Mouse (Mus musculus): Measurements from ENCODE around the gene Shisa6. TPM values are rescaled to one million over a fixed set of nuclear protein-coding genes. Genes with fewer than 3 reads are reported as not detected.

The Shisa6 gene
- polyA plus RNA-seq, 1 experiment from 2014 or later = 0.45 TPM

DNA sequence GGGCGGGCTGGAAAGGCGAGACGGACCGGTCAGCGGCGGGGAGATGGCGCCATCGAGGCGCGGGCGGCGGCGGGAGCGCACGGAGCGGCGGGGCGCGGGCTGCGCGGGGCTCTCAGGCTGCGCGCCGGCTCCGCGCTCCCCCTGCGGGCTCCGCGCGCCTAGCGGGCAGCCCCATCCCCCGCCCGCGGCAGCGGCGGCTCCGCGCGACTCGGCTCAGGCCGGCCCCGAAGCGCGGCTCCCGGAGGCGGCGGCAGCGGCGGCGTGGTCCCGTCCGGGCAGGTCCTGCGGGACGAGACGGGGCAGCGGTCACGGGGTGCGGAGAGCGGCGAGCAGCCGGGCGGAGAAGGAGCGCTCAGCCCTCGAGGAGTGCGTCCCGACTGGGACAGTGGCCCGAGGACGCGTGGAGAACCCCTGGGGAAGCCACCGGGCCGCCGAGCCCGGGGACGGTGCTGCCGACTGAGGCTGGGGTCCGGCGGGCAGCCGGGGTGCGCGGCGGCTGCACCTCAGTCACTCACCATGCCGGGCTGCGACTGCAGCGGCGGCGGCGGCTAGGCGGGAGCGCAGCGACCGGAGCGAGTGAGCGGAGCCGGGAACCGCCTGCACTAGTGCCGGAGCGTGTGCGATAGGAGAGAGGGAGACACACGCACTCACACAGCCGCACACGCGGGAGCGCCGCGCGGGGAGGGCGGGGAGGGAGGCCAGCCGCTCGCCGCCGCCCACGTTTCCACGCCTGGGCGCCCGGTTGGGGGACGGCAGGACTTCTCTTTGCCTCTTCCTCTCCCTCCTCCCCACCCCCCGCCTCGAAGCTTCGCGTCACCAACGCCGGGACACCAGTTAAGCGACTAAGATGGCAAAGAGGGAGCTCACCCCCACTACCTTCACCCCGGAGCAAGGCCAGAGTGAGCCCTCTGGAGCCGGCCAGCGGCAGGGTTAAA, 549 bp upstream of the Shisa6 start:
- H3K9ac ChIP-seq = peak overlapping the region; percentile 28

DNA sequence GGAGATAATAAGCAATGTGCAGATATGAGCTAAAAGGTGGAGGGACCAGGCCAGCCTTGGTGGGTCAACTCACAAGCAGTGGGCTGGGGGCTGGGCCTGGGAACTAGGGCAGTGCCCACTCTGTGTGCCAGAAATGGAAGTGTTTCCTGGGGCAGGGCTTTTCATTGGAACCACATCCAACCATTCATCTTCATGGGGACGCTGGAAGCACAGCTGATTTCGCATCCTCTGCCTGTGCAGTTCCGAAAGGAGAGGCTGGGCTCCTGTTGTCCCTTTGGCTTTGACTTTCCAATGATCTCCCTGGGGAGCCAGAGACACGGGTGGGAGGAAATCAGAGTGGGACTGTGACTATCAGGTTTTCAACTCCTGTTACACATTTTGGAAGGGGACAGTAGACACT, 1.5 kb downstream of the Shisa6 start:
- Histone ChIP-seq H3K27me3 (replicated peaks) (peaks cover 72% of the 10 kb centered on the region), H3K4me3 (replicated peaks) (no peak overlapping the region), H3K9ac (no peak overlapping the region), H3K4me1 (replicated peaks) (peaks cover 8% of the 10 kb centered on the region; the same call in 1 of the 2 replicates), H3K27ac (no peak overlapping the region), H3K36me3 (no peaks in the 10 kb centered on the region), H3K4me2 (replicated peaks) (no peak overlapping the region), H3K9me3 (no peaks in the 10 kb centered on the region)
- no peak for ATAC-seq
- 52% methylated on average over 4 of the region's 4 CpGs for WGBS

More for the DNA sequence above, 549 bp upstream of the Shisa6 start:
- Histone ChIP-seq H3K4me3 (replicated peaks) (peak overlapping the region; percentile 56), H3K4me2 (replicated peaks) (peak overlapping the region; percentile 96), H3K27me3 (replicated peaks) (peaks cover 77% of the 10 kb centered on the region), H3K4me1 (replicated peaks) (peaks cover 8% of the 10 kb centered on the region; the same call in 1 of the 2 replicates), H3K27ac (no peak overlapping the region), H3K9me3 (no peaks in the 10 kb centered on the region), H3K36me3 (no peaks in the 10 kb centered on the region)
- under 1% methylated on average over 112 of the region's 126 CpGs for WGBS
- ATAC-seq = peak; percentile 75

DNA sequence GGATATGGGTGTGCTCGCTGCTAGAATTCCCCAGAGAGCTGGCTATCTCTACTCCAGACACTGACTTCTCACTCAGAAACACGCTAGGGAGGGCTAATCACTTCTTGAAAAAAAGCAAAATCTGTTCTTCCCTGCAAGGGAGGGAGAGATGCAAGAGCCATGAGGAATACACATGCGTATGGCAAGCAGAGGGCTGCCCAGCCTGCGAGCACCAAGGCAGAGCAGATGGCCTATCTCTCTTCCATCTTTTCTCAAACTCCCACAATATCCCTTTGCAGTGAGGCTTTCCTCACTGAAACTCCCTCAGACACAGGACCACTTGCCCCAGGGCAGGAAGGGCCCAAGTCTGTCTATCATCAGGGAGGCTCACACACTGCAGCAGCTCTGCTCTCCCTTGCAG, 3.4 kb downstream of the Shisa6 start:
- no peak overlapping the region for H3K27ac ChIP-seq
- no peak overlapping the region for H3K9ac ChIP-seq
- H3K4me3 ChIP-seq (replicated peaks) = no peak overlapping the region
- H3K4me2 ChIP-seq (replicated peaks) = no peak overlapping the region
- H3K4me1 ChIP-seq (replicated peaks) = peaks cover 8% of the 10 kb centered on the region; the same call in 1 of the 2 replicates
- peaks cover 55% of the 10 kb centered on the region for H3K27me3 ChIP-seq (replicated peaks)
- H3K36me3 ChIP-seq = no peaks in the 10 kb centered on the region
- WGBS = 68% methylated on average over 4 of the region's 4 CpGs
- H3K9me3 ChIP-seq = no peaks in the 10 kb centered on the region
- no peak for ATAC-seq

DNA sequence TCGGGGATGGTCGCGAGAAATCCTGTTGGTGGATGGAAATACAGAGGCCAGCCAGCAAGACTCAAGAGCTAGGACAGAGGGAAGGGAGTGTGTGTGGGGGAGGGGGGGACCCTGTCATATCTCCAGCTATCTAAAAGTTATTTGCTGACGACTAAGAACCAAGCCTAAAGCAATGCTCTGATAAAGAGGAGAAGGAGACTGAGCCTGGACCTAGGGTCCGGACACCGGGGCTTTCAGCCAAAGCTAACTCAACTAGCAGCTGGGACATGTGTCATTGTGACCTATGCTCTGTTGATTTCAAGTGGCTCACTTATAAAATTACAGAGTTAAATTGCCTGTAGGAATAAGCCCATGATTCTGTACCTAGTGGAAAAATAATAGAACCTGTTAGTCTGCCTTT, 6.4 kb downstream of the Shisa6 start:
- Histone ChIP-seq H3K9me3 (no peaks in the 10 kb centered on the region), H3K27ac (no peak overlapping the region), H3K4me1 (replicated peaks) (no peaks in the 10 kb centered on the region), H3K27me3 (replicated peaks) (peaks cover 26% of the 10 kb centered on the region), H3K9ac (no peak overlapping the region), H3K4me2 (replicated peaks) (no peak overlapping the region), H3K36me3 (no peaks in the 10 kb centered on the region), H3K4me3 (replicated peaks) (no peak overlapping the region)
- ATAC-seq = no peak
- WGBS = 73% methylated on average over 6 of the region's 6 CpGs

DNA sequence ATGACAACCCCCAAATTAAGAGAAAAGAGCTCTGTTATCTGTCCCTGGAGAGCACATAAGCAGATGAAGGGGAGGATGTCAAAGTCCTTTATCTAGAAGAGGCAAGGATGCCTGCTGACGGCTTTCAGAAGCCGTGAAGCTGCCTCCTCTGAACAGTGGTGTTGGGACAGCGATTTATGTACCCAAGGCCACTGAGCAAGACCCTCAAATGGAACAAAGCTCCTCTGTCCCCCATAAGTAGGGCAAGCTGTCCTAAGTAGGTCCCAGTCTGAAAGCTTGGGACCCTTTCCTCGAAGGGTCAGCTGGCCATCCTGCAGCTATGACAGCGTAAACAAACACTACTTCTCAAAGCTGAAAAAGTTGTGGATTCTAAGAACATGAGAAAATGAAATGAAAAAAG, 11.4 kb downstream of the Shisa6 start:
- ATAC-seq = no peak
- WGBS = 67% methylated on average over 5 of the region's 5 CpGs
- no peaks in the 10 kb centered on the region for H3K36me3 ChIP-seq

DNA sequence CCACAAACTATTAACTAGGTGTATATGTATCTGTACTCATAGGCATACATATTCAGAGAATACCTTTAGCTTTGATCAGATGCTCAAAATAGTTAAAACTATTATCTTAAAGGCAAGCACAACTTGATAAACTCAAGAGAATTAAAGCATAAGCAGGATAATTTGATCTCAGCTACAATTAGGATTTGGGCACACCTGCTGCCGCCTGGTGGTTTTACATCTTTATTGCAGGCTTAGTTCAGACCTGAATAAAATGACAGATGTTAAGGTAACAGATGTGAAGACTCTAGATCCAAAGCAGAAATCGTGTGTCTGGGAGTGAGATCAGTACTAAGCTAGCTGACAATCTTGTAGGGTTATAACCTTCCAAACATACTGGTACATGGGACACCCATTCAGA, 24.8 kb downstream of the Shisa6 start:
- ATAC-seq = no peak
- no peaks in the 10 kb centered on the region for H3K9me3 ChIP-seq
- no peak overlapping the region for H3K27ac ChIP-seq
- no peak overlapping the region for H3K4me3 ChIP-seq (replicated peaks)
- H3K36me3 ChIP-seq = no peaks in the 10 kb centered on the region
- no peak overlapping the region for H3K9ac ChIP-seq
- H3K27me3 ChIP-seq (replicated peaks) = no peaks in the 10 kb centered on the region
- no peak overlapping the region for H3K4me2 ChIP-seq (replicated peaks)
- 77% methylated on average over 2 of the region's 2 CpGs for WGBS
- H3K4me1 ChIP-seq (replicated peaks) = no peaks in the 10 kb centered on the region

More for the DNA sequence above, 11.4 kb downstream of the Shisa6 start:
- Histone ChIP-seq H3K4me2 (replicated peaks) (no peak overlapping the region), H3K4me3 (replicated peaks) (no peak overlapping the region), H3K9ac (no peak overlapping the region), H3K9me3 (no peaks in the 10 kb centered on the region), H3K27me3 (replicated peaks) (no peaks in the 10 kb centered on the region), H3K4me1 (replicated peaks) (no peaks in the 10 kb centered on the region), H3K27ac (no peak overlapping the region)

DNA sequence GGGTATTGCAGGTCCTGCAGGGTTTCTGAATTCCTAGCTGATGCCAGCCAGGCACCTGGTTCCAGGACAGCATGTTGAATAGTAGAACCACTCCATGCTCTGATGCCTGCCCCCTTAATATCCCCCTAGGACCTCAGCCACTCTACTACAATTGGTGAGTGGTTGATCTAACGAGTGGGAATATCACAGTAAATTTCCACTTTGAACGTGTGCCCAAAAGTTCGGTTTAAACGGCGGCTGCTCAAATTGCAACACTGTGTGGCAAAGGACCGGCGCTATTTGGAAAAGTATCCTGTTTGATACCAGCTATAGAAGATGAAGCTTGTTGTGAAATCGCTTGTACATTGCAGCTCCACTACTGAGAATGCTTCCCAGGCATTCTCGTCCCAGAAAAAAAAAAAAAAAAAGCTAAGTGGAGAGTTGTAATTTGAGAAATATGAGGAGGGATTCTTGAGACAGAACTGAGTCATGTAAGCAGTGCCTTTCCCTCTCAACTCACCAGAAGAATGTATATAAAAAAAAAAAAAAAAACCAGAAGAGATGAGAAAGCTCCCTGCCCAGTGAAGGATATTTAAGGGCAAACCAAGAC, 26.8 kb downstream of the Shisa6 start:
- Histone ChIP-seq H3K4me2 (replicated peaks) (no peak overlapping the region), H3K27ac (no peak overlapping the region), H3K36me3 (no peaks in the 10 kb centered on the region), H3K4me1 (replicated peaks) (no peaks in the 10 kb centered on the region), H3K4me3 (replicated peaks) (no peak overlapping the region), H3K9me3 (no peaks in the 10 kb centered on the region), H3K27me3 (replicated peaks) (no peaks in the 10 kb centered on the region), H3K9ac (no peak overlapping the region)
- WGBS = 65% methylated on average over 9 of the region's 9 CpGs
- no peak for ATAC-seq

DNA sequence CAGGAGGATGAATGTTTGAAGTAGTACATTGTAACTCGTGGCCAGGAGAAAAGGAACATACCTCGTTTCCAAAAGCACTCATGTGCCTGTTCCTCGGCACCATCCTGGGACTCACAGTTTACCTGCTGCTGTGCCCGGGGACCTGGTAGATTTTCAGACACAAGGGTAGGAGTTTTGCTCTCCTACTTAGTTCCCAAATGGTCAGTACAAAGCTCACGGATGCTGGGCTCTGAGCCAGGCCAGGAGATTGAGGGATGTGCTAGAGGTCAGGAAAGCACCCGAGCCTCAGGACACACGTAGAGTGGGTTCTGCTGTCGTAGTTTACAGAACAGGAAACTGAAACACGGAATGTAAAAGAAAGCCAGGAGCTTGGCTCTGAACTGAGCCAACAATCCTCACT, 29.5 kb downstream of the Shisa6 start:
- Histone ChIP-seq H3K9ac (no peak overlapping the region), H3K27me3 (replicated peaks) (no peaks in the 10 kb centered on the region), H3K4me1 (replicated peaks) (no peaks in the 10 kb centered on the region), H3K27ac (no peak overlapping the region), H3K9me3 (no peaks in the 10 kb centered on the region), H3K4me2 (replicated peaks) (no peak overlapping the region), H3K36me3 (no peaks in the 10 kb centered on the region), H3K4me3 (replicated peaks) (no peak overlapping the region)
- WGBS = 64% methylated on average over 9 of the region's 9 CpGs
- ATAC-seq = no peak

DNA sequence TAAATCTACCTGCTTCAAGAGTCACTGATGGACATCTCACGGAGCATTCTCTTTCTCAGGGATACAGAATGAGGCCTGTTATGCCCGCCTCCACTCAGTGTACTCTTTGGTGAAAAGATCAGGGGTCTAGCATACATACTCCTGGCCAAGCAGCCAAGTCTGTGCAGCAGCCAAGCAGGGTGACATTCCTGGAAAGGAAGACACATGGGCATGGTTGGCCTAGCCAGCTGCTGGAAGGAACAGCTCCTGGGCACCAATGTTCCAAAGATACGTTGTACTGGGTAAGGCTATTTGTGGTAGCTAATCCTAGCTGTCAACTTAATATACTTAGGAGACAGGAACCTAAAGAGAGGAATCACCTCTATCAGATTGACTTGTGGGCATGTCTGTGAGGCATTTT, 31.4 kb downstream of the Shisa6 start:
- Histone ChIP-seq H3K27ac (no peak overlapping the region), H3K4me2 (replicated peaks) (no peak overlapping the region), H3K4me1 (replicated peaks) (no peaks in the 10 kb centered on the region), H3K36me3 (no peaks in the 10 kb centered on the region), H3K27me3 (replicated peaks) (no peaks in the 10 kb centered on the region), H3K9ac (no peak overlapping the region), H3K4me3 (replicated peaks) (no peak overlapping the region), H3K9me3 (no peaks in the 10 kb centered on the region)
- no peak for ATAC-seq
- 82% methylated on average over 3 of the region's 3 CpGs for WGBS

DNA sequence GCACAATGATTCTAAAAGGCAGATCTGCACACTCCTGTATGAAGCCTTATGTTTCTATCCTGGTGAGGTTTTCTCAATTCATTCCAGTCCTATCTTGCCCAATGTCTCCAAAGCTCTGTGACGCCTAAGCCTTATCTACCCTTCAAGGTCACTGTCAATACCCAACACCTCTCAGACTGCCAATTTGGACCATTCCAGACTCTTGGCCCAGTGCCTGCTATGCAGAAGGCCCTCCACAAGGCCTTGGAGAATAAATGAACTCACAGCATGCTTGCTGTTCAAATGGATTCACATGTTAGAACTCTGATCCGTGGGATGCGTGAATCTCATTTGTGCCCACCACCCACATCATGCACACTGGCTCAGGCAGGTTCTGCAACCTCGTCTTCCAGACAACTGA, 38.0 kb downstream of the Shisa6 start:
- H3K9me3 ChIP-seq = no peaks in the 10 kb centered on the region
- 88% methylated on average over 4 of the region's 4 CpGs for WGBS
- no peak overlapping the region for H3K27ac ChIP-seq
- no peaks in the 10 kb centered on the region for H3K36me3 ChIP-seq
- ATAC-seq = no peak
- H3K4me1 ChIP-seq (replicated peaks) = no peaks in the 10 kb centered on the region
- no peak overlapping the region for H3K9ac ChIP-seq
- H3K4me2 ChIP-seq (replicated peaks) = no peak overlapping the region
- H3K4me3 ChIP-seq (replicated peaks) = no peak overlapping the region
- H3K27me3 ChIP-seq (replicated peaks) = no peaks in the 10 kb centered on the region

DNA sequence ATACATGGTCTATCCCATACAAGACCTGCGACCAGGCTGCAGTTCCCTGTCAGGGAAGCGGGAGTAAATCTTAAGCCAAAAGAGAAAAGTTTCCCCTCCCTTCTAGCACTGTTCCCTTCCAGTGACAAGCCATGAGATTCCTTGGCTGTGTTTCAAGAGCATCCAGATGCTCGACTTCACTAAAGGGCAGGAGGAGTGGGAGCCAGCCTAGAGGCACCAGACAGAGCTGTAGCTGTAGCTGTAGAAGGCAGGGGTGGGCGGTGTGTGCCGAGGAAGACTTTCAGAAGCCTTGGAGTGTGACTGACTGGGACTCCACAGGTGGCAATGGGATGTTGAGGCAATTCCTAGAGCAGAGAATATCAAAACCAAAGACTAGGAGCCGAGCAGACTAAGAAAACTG, 43.3 kb downstream of the Shisa6 start:
- ATAC-seq = no peak
- WGBS = 55% methylated on average over 6 of the region's 6 CpGs
- Histone ChIP-seq H3K9ac (no peak overlapping the region), H3K9me3 (no peaks in the 10 kb centered on the region), H3K27ac (no peak overlapping the region), H3K4me3 (replicated peaks) (no peak overlapping the region), H3K27me3 (replicated peaks) (no peaks in the 10 kb centered on the region), H3K36me3 (no peaks in the 10 kb centered on the region), H3K4me1 (replicated peaks) (no peaks in the 10 kb centered on the region), H3K4me2 (replicated peaks) (no peak overlapping the region)

DNA sequence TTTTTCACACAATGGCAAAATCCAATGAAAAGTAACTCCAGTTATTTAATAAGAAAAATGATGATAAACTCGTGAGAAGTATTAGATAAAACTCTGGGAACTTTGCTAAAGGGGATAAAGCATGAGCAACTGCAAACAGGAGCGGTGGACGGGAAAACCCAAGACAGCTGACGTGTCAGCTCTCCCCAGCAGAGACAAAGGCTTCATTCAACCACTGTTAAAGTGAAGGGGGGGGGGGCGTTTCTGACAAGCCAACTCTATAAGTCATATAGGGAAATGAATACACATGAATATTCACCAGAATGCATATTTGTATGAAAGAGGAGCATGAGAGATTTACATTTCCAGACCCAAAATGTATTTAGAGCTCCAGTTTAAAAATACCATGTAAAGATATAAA, 83.1 kb downstream of the Shisa6 start:
- WGBS = 46% methylated on average over 5 of the region's 5 CpGs

DNA sequence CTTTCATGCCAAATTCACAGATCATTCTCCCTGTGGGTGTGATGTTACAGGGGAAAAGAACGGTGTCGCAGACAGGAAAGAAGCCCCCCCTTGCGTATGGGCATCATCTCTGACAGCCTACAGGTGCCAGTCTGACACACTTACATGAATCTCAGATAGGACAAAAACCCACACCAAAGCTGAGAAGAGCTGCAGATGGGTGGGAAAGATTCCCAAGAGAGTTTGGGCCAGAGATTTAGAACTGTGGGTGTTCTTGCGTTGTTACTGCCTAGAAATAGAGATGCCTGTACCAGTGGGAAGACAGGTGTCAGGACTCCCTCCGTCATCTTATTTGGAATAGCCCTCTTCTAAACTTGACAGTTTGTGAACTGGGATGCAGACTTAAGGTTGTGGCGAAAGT, 99.6 kb downstream of the Shisa6 start:
- Histone ChIP-seq H3K36me3 (no peaks in the 10 kb centered on the region), H3K9ac (no peak overlapping the region), H3K9me3 (no peaks in the 10 kb centered on the region), H3K27ac (no peak overlapping the region), H3K4me3 (replicated peaks) (no peak overlapping the region), H3K27me3 (replicated peaks) (no peaks in the 10 kb centered on the region), H3K4me1 (replicated peaks) (no peaks in the 10 kb centered on the region), H3K4me2 (replicated peaks) (no peak overlapping the region)
- ATAC-seq = no peak
- 89% methylated on average over 6 of the region's 6 CpGs for WGBS

More for the DNA sequence above, 83.1 kb downstream of the Shisa6 start:
- Histone ChIP-seq H3K4me2 (replicated peaks) (no peak overlapping the region), H3K27ac (no peak overlapping the region), H3K9me3 (no peaks in the 10 kb centered on the region), H3K4me1 (replicated peaks) (no peaks in the 10 kb centered on the region), H3K27me3 (replicated peaks) (no peaks in the 10 kb centered on the region), H3K36me3 (no peaks in the 10 kb centered on the region), H3K4me3 (replicated peaks) (no peak overlapping the region), H3K9ac (no peak overlapping the region)
- no peak for ATAC-seq
